Mouse (Mus musculus) kidney, adult 2 months (tissue): ENCODE measurements around the gene Frem1. TPM values are rescaled to one million over a fixed set of nuclear protein-coding genes. Genes with fewer than 3 reads are reported as not detected.

ENCODE experiments used
- DNase-seq: peaks from one replicate; pipeline ENCODE4 v3.0.0; 2021
- H3K27ac ChIP-seq: fragments of 200-500 bp; 2 replicates; pipeline ENCODE4 v1.5.1; 2012; ENCODE audit warnings: low read depth, low read length, control low read depth, inconsistent platforms; ENCODE audit not compliant: insufficient read depth
- H3K27me3 ChIP-seq: fragments of 200-500 bp; replicated peaks from 2 replicates; pipeline ENCODE4 v1.6.1; 2012; ENCODE audit warnings: mild to moderate bottlenecking, moderate library complexity, low read length, inconsistent platforms; ENCODE audit not compliant: control insufficient read depth, insufficient read depth
- H3K36me3 ChIP-seq: fragments of 200-500 bp; 2 replicates; pipeline ENCODE4 v1.6.1; 2012; ENCODE audit warnings: mild to moderate bottlenecking, moderate library complexity, low read length, inconsistent platforms; ENCODE audit not compliant: control insufficient read depth, insufficient read depth
- H3K4me1 ChIP-seq: fragments of 200-500 bp; 2 replicates; pipeline ENCODE4 v1.6.1; 2011; ENCODE audit warnings: low read length; ENCODE audit not compliant: control insufficient read depth, insufficient read depth
- H3K4me3 ChIP-seq: fragments of 200-500 bp; 2 replicates; pipeline ENCODE4 v1.5.1; 2011; ENCODE audit warnings: mild to moderate bottlenecking, low read depth, low read length, control low read depth; ENCODE audit not compliant: insufficient read depth
- CTCF ChIP-seq: fragments of 200-500 bp; conservative IDR thresholded peaks from 2 replicates; pipeline ENCODE4 v1.5.1; 2011; ENCODE audit warnings: low read depth, mild to moderate bottlenecking, control low read depth, low read length, moderate library complexity, mixed read lengths; ENCODE audit not compliant: insufficient read depth, insufficient read length
- POLR2A ChIP-seq: fragments of 200-500 bp; IDR thresholded peaks from one replicate; pipeline ENCODE4 v1.6.1; 2011; ENCODE audit warnings: low read depth, low read length, control low read depth
- WGBS: fragments of 180-500 bp; shearing (Covaris S2); methylation state at CpG from one replicate; pipeline ENCODE4 v1.1.7; 2018; 5-methylcytosine and 5-hydroxymethylcytosine counted together
- polyA plus RNA-seq: library from polyadenylated mRNA; depleted of rRNA; stranded (reverse); fragments of >200 nt; gene quantifications from 2 replicates; pipeline ENCODE4 v1.2.3, GENCODE M21; 2012

The Frem1 gene
- polyA plus RNA-seq, 1 experiment, result 4.6 TPM

GRCm38 (mm10) chr4:82881366-82881765 is 170.8 kb downstream of the Frem1 start:
- 81% methylated on average over 3 of the region's 3 CpGs for WGBS
- H3K36me3 ChIP-seq, result no peaks in the 10 kb centered on the region
- H3K27me3 ChIP-seq, result no peaks in the 10 kb centered on the region
- no peak overlapping the region for H3K27ac ChIP-seq
- H3K4me1 ChIP-seq, result no peaks in the 10 kb centered on the region
- TF ChIP-seq CTCF (no peak), POLR2A (no peak)
- DNase-seq, result no peak
- H3K4me3 ChIP-seq, result no peak overlapping the region

- no peaks in the 10 kb centered on the region for H3K4me1 ChIP-seq
- no peak overlapping the region for H3K4me3 ChIP-seq
- DNase-seq, result no peak
- H3K36me3 ChIP-seq, result no peaks in the 10 kb centered on the region
- H3K27me3 ChIP-seq, result no peaks in the 10 kb centered on the region
- TF ChIP-seq POLR2A, result no peak
- TF ChIP-seq CTCF, result no peak
- no peak overlapping the region for H3K27ac ChIP-seq
- 82% methylated on average over 2 of the region's 2 CpGs for WGBS
These were observed 171.9 kb downstream of the Frem1 start for GRCm38 (mm10) chr4:82880243-82880642.

GRCm38 (mm10) chr4:82879152-82879551 is 173.0 kb downstream of the Frem1 start:
- H3K36me3 ChIP-seq, result no peaks in the 10 kb centered on the region
- no peak overlapping the region for H3K4me3 ChIP-seq
- H3K27me3 ChIP-seq, result no peaks in the 10 kb centered on the region
- no peak overlapping the region for H3K27ac ChIP-seq
- 87% methylated on average over 6 of the region's 6 CpGs for WGBS
- DNase-seq, result no peak
- TF ChIP-seq POLR2A (no peak), CTCF (no peak)
- no peaks in the 10 kb centered on the region for H3K4me1 ChIP-seq

- Histone ChIP-seq H3K27ac (no peak overlapping the region), H3K4me1 (no peaks in the 10 kb centered on the region), H3K27me3 (no peaks in the 10 kb centered on the region), H3K4me3 (no peak overlapping the region), H3K36me3 (no peaks in the 10 kb centered on the region)
- TF ChIP-seq CTCF (no peak), POLR2A (no peak)
- DNase-seq, result no peak
- 98% methylated on average over 2 of the region's 2 CpGs for WGBS
These were observed 175.5 kb downstream of the Frem1 start for GRCm38 (mm10) chr4:82876656-82877055.

- TF ChIP-seq CTCF (no peak), POLR2A (no peak)
- no peak for DNase-seq
- 71% methylated on average over 4 of the region's 4 CpGs for WGBS
These were observed 176.6 kb downstream of the Frem1 start for GRCm38 (mm10) chr4:82875532-82875931.

GRCm38 (mm10) chr4:82874791-82875190 is 177.3 kb downstream of the Frem1 start:
- Histone ChIP-seq H3K36me3 (no peaks in the 10 kb centered on the region), H3K4me1 (no peaks in the 10 kb centered on the region), H3K27me3 (no peaks in the 10 kb centered on the region), H3K27ac (no peak overlapping the region), H3K4me3 (no peak overlapping the region)
- peak; percentile 59 for DNase-seq
- 52% methylated on average over 4 of the region's 4 CpGs for WGBS
- TF ChIP-seq POLR2A (no peak), CTCF (no peak)

More at GRCm38 (mm10) chr4:82875532-82875931, 176.6 kb downstream of the Frem1 start:
- Histone ChIP-seq H3K36me3 (no peaks in the 10 kb centered on the region), H3K4me1 (no peaks in the 10 kb centered on the region), H3K4me3 (no peak overlapping the region), H3K27me3 (no peaks in the 10 kb centered on the region), H3K27ac (no peak overlapping the region)

GRCm38 (mm10) chr4:82872548-82872947 is 179.6 kb downstream of the Frem1 start:
- no peak for TF ChIP-seq POLR2A
- TF ChIP-seq CTCF, result no peak
- WGBS, result 85% methylated on average over 4 of the region's 4 CpGs
- H3K27me3 ChIP-seq, result no peaks in the 10 kb centered on the region
- no peak overlapping the region for H3K27ac ChIP-seq
- H3K4me1 ChIP-seq, result no peaks in the 10 kb centered on the region
- H3K36me3 ChIP-seq, result no peaks in the 10 kb centered on the region
- H3K4me3 ChIP-seq, result no peak overlapping the region
- DNase-seq, result no peak

- WGBS, result 74% methylated on average over 6 of the region's 6 CpGs
- no peaks in the 10 kb centered on the region for H3K27me3 ChIP-seq
- H3K4me3 ChIP-seq, result no peak overlapping the region
- H3K27ac ChIP-seq, result no peak overlapping the region
- H3K36me3 ChIP-seq, result no peaks in the 10 kb centered on the region
- TF ChIP-seq POLR2A (no peak), CTCF (no peak)
- DNase-seq, result no peak
- H3K4me1 ChIP-seq, result no peaks in the 10 kb centered on the region
These were observed 180.0 kb downstream of the Frem1 start for GRCm38 (mm10) chr4:82872121-82872520.
